Mouse (Mus musculus) stomach, postnatal 0 days (tissue): ENCODE data around the gene Kcnma1.

Experiments used
- CTCF ChIP-seq: IDR thresholded peaks from 2 replicates; pipeline ENCODE4 v1.5.1; 2016; ENCODE audit warnings: antibody characterized with exemption, low read depth, mild to moderate bottlenecking, moderate library complexity
- EP300 ChIP-seq: optimal IDR thresholded peaks from 2 replicates; pipeline ENCODE3; 2016; ENCODE audit warnings: antibody characterized with exemption

- TF ChIP-seq CTCF (no peak), EP300 (no peak)
Observed at GRCm38 (mm10) chr14:23704303-23704702, 310.0 kb downstream of the Kcnma1 start.
